Mouse (Mus musculus): ENCODE results near the gene Naa16. TPM values are rescaled to one million over a fixed set of nuclear protein-coding genes. Genes with fewer than 3 reads are reported as not detected.

Naa16 gene
- total RNA-seq, 2 experiments from 2014 or later = 9.9 to 17.6 TPM

GRCm38 (mm10) chr14:79301466-79301875 is 89.1 kb downstream of the Naa16 start, which contains the start of gene Rgcc:
Gene Rgcc, minus strand, starts transcription at chr14:79301645.
- DNase-seq (ENCODE audit: low spot score in 2 of 2) = peak; percentile 89 to 90
- intact Hi-C loops (cut with DNase I) = loop anchor here (5.0 kb wide), 1 partner anchor 99 kb away; no protein-coding TSS in a partner anchor

- DNase-seq (ENCODE audit: low spot score in 2 of 2) = peak; percentile 65 to 68
- intact Hi-C loops (cut with DNase I) = loop anchor here (5.0 kb wide), 1 partner anchor 98 kb away; no protein-coding TSS in a partner anchor
These were observed 89.8 kb downstream of the Naa16 start for GRCm38 (mm10) chr14:79300641-79301350.

- DNase-seq (ENCODE audit: low spot score in 2 of 2) = peak in 1 of 2 experiments; percentile 32
- intact Hi-C loops (cut with DNase I) = loop anchor here (5.0 kb wide), 2 partner anchors 57 to 97 kb away; no protein-coding TSS in a partner anchor
These were observed 90.8 kb downstream of the Naa16 start for GRCm38 (mm10) chr14:79299796-79300195.

GRCm38 (mm10) chr14:79299230-79299629 is 91.3 kb downstream of the Naa16 start:
- no peak for DNase-seq (ENCODE audit: low spot score in 2 of 2)
- intact Hi-C loops (cut with DNase I) = loop anchor here (5.0 kb wide), 1 partner anchor 57 kb away; no protein-coding TSS in a partner anchor

- intact Hi-C loops (cut with DNase I) = loop anchor here (5.0 kb wide), 1 partner anchor 56 kb away; no protein-coding TSS in a partner anchor
- no peak for DNase-seq (ENCODE audit: low spot score in 2 of 2)
These were observed 92.1 kb downstream of the Naa16 start for GRCm38 (mm10) chr14:79298314-79298992.

GRCm38 (mm10) chr14:79296836-79297235 is 93.7 kb downstream of the Naa16 start:
- DNase-seq (ENCODE audit: low spot score in 2 of 2) = no peak
- intact Hi-C loops (cut with DNase I) = loop anchor here (5.0 kb wide), 1 partner anchor 55 kb away; no protein-coding TSS in a partner anchor

GRCm38 (mm10) chr14:79296201-79296600 is 94.4 kb downstream of the Naa16 start:
- no peak for DNase-seq (ENCODE audit: low spot score in 2 of 2)
- intact Hi-C loops (cut with DNase I) = loop anchor here (5.0 kb wide), 1 partner anchor 54 kb away; no protein-coding TSS in a partner anchor

- DNase-seq (ENCODE audit: low spot score in 2 of 2) = no peak
- intact Hi-C loops (cut with DNase I) = loop anchor here (5.0 kb wide), 1 partner anchor 53 kb away; no protein-coding TSS in a partner anchor
These were observed 95.0 kb downstream of the Naa16 start for GRCm38 (mm10) chr14:79295579-79295978.

GRCm38 (mm10) chr14:79294950-79295349 is 95.6 kb downstream of the Naa16 start:
- intact Hi-C loops (cut with DNase I) = loop anchor here (5.0 kb wide), 1 partner anchor 53 kb away; no protein-coding TSS in a partner anchor

GRCm38 (mm10) chr14:79294051-79294814 is 96.3 kb downstream of the Naa16 start:
- no peak for DNase-seq (ENCODE audit: low spot score in 2 of 2)
- intact Hi-C loops (cut with DNase I) = no loop called here

More at GRCm38 (mm10) chr14:79294950-79295349, 95.6 kb downstream of the Naa16 start:
- no peak for DNase-seq (ENCODE audit: low spot score in 2 of 2)

- DNase-seq (ENCODE audit: low spot score in 2 of 2) = no peak
- intact Hi-C loops (cut with DNase I) = no loop called here
These were observed 97.3 kb downstream of the Naa16 start for GRCm38 (mm10) chr14:79293119-79293780.

- intact Hi-C loops (cut with DNase I) = no loop called here
- DNase-seq (ENCODE audit: low spot score in 2 of 2) = no peak
These were observed 98.9 kb downstream of the Naa16 start for GRCm38 (mm10) chr14:79291629-79292028.

- DNase-seq (ENCODE audit: low spot score in 2 of 2) = no peak
- intact Hi-C loops (cut with DNase I) = no loop called here
These were observed 99.7 kb downstream of the Naa16 start for GRCm38 (mm10) chr14:79290683-79291425.

- intact Hi-C loops (cut with DNase I) = no loop called here
- no peak for DNase-seq (ENCODE audit: low spot score in 2 of 2)
These were observed 100.7 kb downstream of the Naa16 start for GRCm38 (mm10) chr14:79289909-79290308.

- intact Hi-C loops (cut with DNase I) = no loop called here
- DNase-seq (ENCODE audit: low spot score in 2 of 2) = no peak
These were observed 102.3 kb downstream of the Naa16 start for GRCm38 (mm10) chr14:79288280-79288679.

GRCm38 (mm10) chr14:79287251-79287863 is 103.2 kb downstream of the Naa16 start:
- DNase-seq (ENCODE audit: low spot score in 2 of 2) = no peak
- intact Hi-C loops (cut with DNase I) = no loop called here

GRCm38 (mm10) chr14:79285549-79285948 is 105.0 kb downstream of the Naa16 start:
- intact Hi-C loops (cut with DNase I) = no loop called here

GRCm38 (mm10) chr14:79284616-79285015 is 106.0 kb downstream of the Naa16 start:
- intact Hi-C loops (cut with DNase I) = no loop called here
- DNase-seq (ENCODE audit: low spot score in 2 of 2) = no peak

More at GRCm38 (mm10) chr14:79285549-79285948, 105.0 kb downstream of the Naa16 start:
- no peak for DNase-seq (ENCODE audit: low spot score in 2 of 2)

Data from left cerebral cortex, postnatal 36 days (tissue).